Mouse (Mus musculus) right cerebral cortex, postnatal 25 days (tissue): ENCODE results near the gene Polr3gl.
"Not testable (repeated sequence)": the region's sequence is repeated elsewhere in the genome, so short reads cannot be mapped to it uniquely, and the experiment has no call there.

ENCODE experiments used
- DNase-seq: peaks from one replicate; pipeline ENCODE4 v3.0.0; 2022

The Polr3gl gene

GRCm38 (mm10) chr3:96593790-96594560 lies at the start of gene Polr3gl:
Polr3gl (minus strand) TSS chr3:96594181.
- DNase-seq, result peak; percentile 96

GRCm38 (mm10) chr3:96639219-96639618 lies 45.2 kb upstream of the Polr3gl start:
- DNase-seq, result no peak

DNA sequence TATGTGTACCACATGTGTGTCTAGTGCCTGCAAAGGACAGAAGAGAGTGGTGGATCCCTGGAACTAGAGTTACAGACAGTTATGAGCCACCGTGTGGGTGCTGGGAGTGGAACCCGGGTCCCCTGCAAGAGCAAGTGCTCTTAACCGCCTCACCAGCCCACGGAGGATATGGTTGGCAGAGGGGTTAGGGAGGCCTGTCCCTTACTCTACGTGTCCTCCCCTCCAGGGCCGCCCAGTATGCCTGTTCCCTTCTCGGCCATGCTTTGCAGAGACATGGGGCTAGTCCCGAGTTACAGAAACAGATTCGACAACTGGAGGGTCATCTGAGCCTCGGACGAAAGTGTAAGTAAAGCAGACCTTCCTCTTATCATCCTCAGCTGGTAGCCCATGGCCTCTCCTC lies 42.5 kb upstream of the Polr3gl start:
- DNase-seq, result no peak

DNA sequence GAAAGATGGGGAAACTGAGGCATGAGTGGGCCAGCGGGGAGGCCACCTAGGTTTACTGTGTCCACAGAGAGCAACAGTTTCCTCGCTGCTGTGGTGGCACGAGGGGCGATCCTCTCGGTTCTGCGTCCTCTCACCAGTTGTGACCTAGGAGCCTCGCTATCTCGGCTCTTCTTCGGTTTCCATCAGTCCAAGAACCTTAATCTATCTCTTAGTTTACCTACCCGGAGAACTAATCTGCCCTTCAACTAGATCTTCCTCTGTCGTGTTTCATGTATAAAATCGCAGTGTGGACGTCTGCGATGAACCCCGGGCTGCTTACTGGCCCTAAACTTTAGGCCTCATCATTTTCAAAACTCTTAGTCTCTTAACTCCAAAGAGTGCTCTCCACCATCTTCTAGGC lies 41.9 kb upstream of the Polr3gl start:
- DNase-seq, result no peak

- peak; percentile 92 for DNase-seq
Observed at GRCm38 (mm10) chr3:96634928-96635879, 41.2 kb upstream of the Polr3gl start, which contains the start of the genes Pex11b and Gm42957. Pex11b (plus strand) TSS chr3:96635376. Gm42957 (plus strand) TSS chr3:96635474.

DNA sequence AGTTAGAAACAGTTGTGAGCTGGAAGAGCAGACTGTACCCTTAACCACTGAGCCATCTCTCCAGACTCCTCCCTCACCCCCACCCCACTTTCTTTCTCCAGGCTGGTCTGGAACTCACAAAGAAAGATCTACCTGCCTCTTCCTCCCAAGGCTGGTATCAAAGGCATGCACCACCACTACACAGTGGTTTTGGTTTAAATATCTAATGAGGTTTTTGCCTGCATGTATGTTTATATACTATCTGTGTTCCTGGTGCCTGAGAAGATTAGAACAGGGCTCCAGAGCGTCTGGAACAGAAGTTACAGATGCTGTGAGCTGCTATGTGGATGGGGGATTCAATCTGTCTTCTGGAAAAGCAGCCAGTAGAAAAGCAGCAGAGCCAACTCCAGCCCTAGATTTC lies 40.0 kb upstream of the Polr3gl start:
- no peak for DNase-seq

DNA sequence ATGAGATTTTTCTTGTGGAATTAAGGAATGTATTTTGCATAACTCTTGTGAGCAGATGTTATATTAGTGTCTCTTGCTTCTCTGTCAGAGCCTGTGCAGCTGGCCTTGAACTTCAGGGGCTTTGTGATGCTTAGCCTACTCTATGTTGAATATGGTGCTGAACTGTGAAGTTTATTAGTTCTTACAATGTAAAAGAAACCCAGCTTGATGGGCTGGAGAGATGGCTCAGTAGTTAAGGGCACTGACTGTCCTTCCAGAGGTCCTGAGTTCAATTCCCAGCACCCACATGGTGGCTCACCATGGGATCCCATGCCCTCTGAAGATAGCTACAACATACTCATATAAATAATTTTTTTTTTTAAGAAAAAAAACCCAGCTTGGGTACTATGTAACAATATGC lies 38.1 kb upstream of the Polr3gl start:
- DNase-seq, result no peak

- DNase-seq, result peak; percentile 95
Observed at GRCm38 (mm10) chr3:96629729-96630600, 36.0 kb upstream of the Polr3gl start, which contains the start of gene Rbm8a. Rbm8a (plus strand) TSS chr3:96629933.

DNA sequence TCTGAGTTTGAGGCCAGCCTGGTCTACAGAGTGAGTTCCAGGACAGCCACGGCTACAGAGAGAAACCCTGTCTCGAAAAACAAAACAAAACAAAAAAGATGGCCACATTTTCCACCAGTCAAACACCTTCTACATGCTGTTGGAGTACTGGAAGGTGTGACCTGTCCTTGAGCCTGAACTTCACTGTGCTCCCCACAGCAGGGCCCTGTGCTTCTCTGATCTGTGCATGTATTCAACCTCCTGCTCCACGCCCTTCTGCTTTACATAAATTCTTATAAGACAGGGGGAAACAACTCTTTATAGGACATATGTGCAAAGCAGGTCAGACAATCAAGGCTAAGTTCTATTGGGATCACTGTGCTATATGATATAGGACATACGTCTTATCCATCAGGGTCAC lies 29.2 kb upstream of the Polr3gl start:
- DNase-seq, result no peak

DNA sequence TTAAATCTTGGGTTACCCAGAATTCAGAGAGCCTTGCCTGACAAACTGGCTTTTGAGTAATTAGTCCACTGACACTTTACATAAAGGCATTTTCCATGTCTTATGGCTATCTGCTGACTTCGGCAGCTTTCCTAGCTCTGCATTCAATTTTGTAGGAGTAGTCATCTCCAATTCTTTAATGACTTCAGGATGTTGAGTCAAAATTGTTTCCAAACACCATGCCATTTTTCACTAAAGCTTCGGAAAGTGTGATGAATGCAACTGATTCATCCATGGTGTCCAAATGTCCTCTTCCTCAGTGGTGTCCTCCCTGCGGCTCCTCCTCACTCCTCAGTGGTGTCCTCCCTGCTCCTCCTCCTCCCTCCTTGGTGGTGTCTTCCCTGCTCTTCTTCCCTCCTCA lies 24.0 kb upstream of the Polr3gl start:
- DNase-seq, result no peak

DNA sequence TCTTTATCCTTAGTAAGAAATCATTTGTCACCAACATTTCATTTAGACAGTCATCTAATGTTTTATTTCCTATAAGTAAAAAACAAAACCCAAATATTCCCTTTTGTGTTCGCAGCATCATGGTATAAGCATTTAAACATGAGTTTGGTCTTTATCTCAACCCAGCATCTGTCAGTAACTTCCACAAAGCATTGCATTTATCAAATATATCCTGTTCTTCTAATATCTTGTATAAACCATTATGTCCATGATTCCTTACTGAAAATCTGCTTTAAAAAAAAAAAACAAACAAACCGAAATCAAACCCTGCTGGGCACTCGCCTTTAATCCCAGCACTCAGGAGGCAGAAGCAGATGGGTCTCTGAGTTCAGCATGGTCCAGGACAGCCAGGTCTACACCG lies 12.6 kb upstream of the Polr3gl start:
- DNase-seq, result no peak

- not testable (repeated sequence) for DNase-seq
Observed at GRCm38 (mm10) chr3:96606007-96606406, 12.0 kb upstream of the Polr3gl start.

DNA sequence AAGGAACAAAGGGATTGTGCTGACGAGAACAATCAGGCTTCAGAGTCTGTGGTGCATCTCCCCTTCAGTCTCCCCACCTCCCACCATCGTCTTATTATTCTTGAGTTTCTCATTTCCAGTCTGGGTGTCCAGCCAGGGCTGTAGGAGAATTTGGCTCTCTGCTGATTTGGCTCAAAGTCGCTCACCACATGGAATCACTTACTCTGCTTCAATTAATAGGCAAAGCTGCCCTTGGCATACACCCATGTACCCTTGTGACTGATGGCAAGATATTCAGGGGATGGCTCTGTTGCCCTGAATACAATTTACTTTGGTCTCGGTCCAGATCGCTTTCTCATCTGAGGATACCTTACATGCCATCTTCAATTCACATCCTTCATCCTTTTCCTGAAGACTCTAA lies 9.3 kb upstream of the Polr3gl start:
- DNase-seq, result no peak

GRCm38 (mm10) chr3:96602704-96603084 lies 8.7 kb upstream of the Polr3gl start:
- DNase-seq, result no peak

- peak; percentile 31 for DNase-seq
Observed at GRCm38 (mm10) chr3:96601941-96602703, 8.1 kb upstream of the Polr3gl start.

- peak; percentile 67 for DNase-seq
Observed at GRCm38 (mm10) chr3:96601251-96601787, 7.3 kb upstream of the Polr3gl start.

DNA sequence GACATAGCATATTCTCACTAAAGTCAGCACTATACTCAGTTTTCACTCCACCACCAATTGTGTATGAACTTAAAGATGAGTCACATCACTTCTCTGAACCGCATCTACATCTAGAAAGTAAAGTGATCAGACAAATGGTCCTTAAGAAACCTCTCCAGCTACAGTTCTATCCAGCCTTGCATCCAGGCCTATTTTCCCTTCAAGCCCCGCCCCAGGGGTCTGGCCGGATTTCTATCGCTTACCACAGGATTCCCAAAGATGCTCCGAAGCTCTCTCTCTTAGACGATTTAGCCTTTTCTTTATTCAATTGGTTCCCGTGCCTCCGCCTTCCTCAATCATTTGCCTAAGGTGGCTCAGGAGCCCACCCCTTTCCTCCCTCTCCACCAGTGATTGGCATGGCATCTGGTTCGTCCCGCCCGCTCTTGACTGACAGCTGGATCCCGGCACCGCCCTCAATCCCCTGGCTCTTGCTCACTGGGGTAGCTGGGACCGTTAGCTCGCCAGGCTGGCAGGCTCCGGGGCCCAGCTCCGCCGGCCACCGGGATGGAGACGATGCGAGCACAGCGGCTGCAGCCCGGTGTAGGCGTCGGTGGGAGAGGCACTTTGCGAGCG lies 6.8 kb upstream of the Polr3gl start, which contains the start of gene Lix1l:
Gene Lix1l, plus strand, starts transcription at position 511 of the 612 bp plus-strand sequence.
- DNase-seq, result peak; percentile 93

GRCm38 (mm10) chr3:96599411-96599810 lies 5.4 kb upstream of the Polr3gl start:
- DNase-seq, result no peak

- no peak for DNase-seq
Observed at GRCm38 (mm10) chr3:96599069-96599393, 5.0 kb upstream of the Polr3gl start.

- DNase-seq, result peak; percentile 67
Observed at GRCm38 (mm10) chr3:96598156-96599068, 4.4 kb upstream of the Polr3gl start.
